Mouse (Mus musculus): ENCODE results near the gene Cabp7.

DNA sequence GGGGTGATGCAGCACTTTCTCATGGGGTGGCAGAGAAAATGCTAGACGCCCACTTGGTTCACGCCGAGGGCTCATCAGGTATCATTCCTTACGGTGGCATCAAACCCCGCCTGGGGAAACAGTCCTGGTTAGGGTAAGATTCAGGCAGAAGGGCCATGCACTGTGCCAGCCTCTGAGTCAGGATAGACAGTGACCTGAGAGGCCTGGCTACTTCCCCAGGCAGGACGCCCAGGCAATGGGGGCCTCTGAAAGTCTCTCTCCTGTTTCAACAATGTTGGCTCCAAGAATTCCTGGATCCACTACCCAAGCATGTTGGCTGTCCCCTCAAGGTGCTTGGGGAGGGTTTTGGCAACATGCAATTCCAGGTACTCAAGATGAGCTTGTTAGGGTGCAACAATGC lies 23.3 kb upstream of the Cabp7 start:
- no peak for TF ChIP-seq SIN3A (IDR thresholded peaks at IDR 0.05; ENCODE audit: low read length)
- no peak for TF ChIP-seq E2F4 (IDR thresholded peaks at IDR 0.05; ENCODE audit: insufficient replicate concordance, low read depth, low read length)
- TF ChIP-seq SMC3 (IDR thresholded peaks at IDR 0.05; ENCODE audit: low read depth, low read length), result no peak
- TF ChIP-seq ZNF384 (IDR thresholded peaks at IDR 0.05; ENCODE audit: low read depth, low read length), result no peak
- TF ChIP-seq RAD21 (IDR thresholded peaks at IDR 0.05; ENCODE audit: low read depth, low read length), result no peak
